Mouse (Mus musculus): ENCODE results near the gene Magi1. TPM values are rescaled to one million over a fixed set of nuclear protein-coding genes. Genes with fewer than 3 reads are reported as not detected.

The Magi1 gene
- total and polyA plus RNA-seq, 3 experiments = not detected

- no peaks in the 10 kb centered on the region for H3K9me3 ChIP-seq (replicated peaks; ENCODE audit: insufficient read depth, low read length)
- no peaks in the 10 kb centered on the region for H3K27me3 ChIP-seq (ENCODE audit: control insufficient read depth in 1 of 2, insufficient read depth in 2 of 2, low read length in 2 of 2)
- H3K27ac ChIP-seq (ENCODE audit: control insufficient read depth, low read depth, low read length) = no peak overlapping the region
- no peaks in the 10 kb centered on the region for H3K79me2 ChIP-seq (ENCODE audit: control insufficient read depth, insufficient read depth, low read length, poor library complexity)
- TF ChIP-seq TAL1 (IDR thresholded peaks at IDR 0.05; ENCODE audit: low read length) = no peak
- no peak for TF ChIP-seq RAD21 (IDR thresholded peaks at IDR 0.05; ENCODE audit: low read depth, low read length)
- TF ChIP-seq CTCF (IDR thresholded peaks at IDR 0.05 in 2 of 3, conservative IDR thresholded peaks at IDR 0.05 in 1 of 3; ENCODE audit: control insufficient read depth in 1 of 3, insufficient read depth in 1 of 3, low read depth in 2 of 3, low read length in 3 of 3, poor library complexity in 1 of 3, severe bottlenecking in 1 of 3) = no peak
- TF ChIP-seq MYB (IDR thresholded peaks at IDR 0.05; ENCODE audit: low read depth, low read length) = no peak
- no peak for TF ChIP-seq JUND (IDR thresholded peaks at IDR 0.05; ENCODE audit: low read depth, low read length)
- TF ChIP-seq ZNF384 (IDR thresholded peaks at IDR 0.05; ENCODE audit: low read depth, low read length) = no peak
- no peak for TF ChIP-seq MAZ (IDR thresholded peaks at IDR 0.05; ENCODE audit: low read depth, low read length)
- no peak for TF ChIP-seq NRF1 (IDR thresholded peaks at IDR 0.05; ENCODE audit: insufficient read depth, low read depth, low read length, poor library complexity, severe bottlenecking)
- TF ChIP-seq POLR2AphosphoS2 (IDR thresholded peaks at IDR 0.05; ENCODE audit: low read length) = no peak
- no peak for TF ChIP-seq CHD2 (IDR thresholded peaks at IDR 0.05; ENCODE audit: low read length)
- no peak for TF ChIP-seq ETS1 (IDR thresholded peaks at IDR 0.05; ENCODE audit: low read depth, low read length)
- no peak for TF ChIP-seq ZKSCAN1 (IDR thresholded peaks at IDR 0.05; ENCODE audit: low read depth, low read length)
- H3K9ac ChIP-seq (ENCODE audit: control insufficient read depth, low read depth, low read length, poor library complexity, severe bottlenecking) = no peak overlapping the region
- DNase-seq (ENCODE audit: low read depth, low spot score) = no peak
- H3K4me3 ChIP-seq (ENCODE audit: control insufficient read depth in 1 of 2, insufficient read depth in 1 of 2, low read depth in 2 of 2, low read length in 2 of 2) = no peak overlapping the region
- no peaks in the 10 kb centered on the region for H3K4me1 ChIP-seq (ENCODE audit: control insufficient read depth in 1 of 2, insufficient read depth in 2 of 2, low read length in 2 of 2)
- no peaks in the 10 kb centered on the region for H3K36me3 ChIP-seq (ENCODE audit: control insufficient read depth in 1 of 2, insufficient read depth in 2 of 2, low read length in 2 of 2)
Measured at GRCm38 (mm10) chr6:94312285-94312684, 28.6 kb upstream of the Magi1 start.

DNA sequence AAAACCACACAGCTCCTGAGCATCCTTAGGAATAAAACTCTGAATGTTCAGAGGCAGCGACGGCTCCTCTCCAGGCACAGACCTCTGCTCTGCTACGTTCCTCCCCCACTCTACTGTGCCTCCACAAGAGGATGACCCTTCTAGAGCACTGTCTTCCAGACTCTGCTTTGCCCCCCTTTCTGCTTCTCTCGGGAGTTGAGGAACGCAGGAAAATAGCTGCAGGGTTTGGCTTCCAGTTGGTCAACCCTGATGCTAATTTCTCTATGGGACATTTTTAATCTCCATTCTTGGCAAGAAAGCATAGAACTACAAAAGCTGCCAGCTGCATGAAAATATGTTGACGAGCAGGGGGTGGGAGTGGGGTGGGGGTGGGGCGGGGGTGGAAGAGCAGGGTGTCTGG, 24.8 kb upstream of the Magi1 start:
- H3K27me3 ChIP-seq (ENCODE audit: control insufficient read depth in 1 of 2, insufficient read depth in 2 of 2, low read length in 2 of 2) = no peaks in the 10 kb centered on the region
- H3K79me2 ChIP-seq (ENCODE audit: control insufficient read depth, insufficient read depth, low read length, poor library complexity) = no peaks in the 10 kb centered on the region
- H3K4me3 ChIP-seq (ENCODE audit: control insufficient read depth in 1 of 2, insufficient read depth in 1 of 2, low read depth in 2 of 2, low read length in 2 of 2) = no peak overlapping the region
- DNase-seq (ENCODE audit: low read depth, low spot score) = no peak
- no peaks in the 10 kb centered on the region for H3K36me3 ChIP-seq (ENCODE audit: control insufficient read depth in 1 of 2, insufficient read depth in 2 of 2, low read length in 2 of 2)
- TF ChIP-seq ZNF384 (IDR thresholded peaks at IDR 0.05; ENCODE audit: low read depth, low read length) = no peak
- no peak for TF ChIP-seq POLR2A (IDR thresholded peaks at IDR 0.05; ENCODE audit: control insufficient read depth in 1 of 2, insufficient read depth in 1 of 2, low read depth in 1 of 2, low read length in 2 of 2, poor library complexity in 1 of 2)
- no peak for TF ChIP-seq CTCF (IDR thresholded peaks at IDR 0.05 in 2 of 3, conservative IDR thresholded peaks at IDR 0.05 in 1 of 3; ENCODE audit: control insufficient read depth in 1 of 3, insufficient read depth in 1 of 3, low read depth in 2 of 3, low read length in 3 of 3, poor library complexity in 1 of 3, severe bottlenecking in 1 of 3)
- no peak for TF ChIP-seq POLR2AphosphoS5 (IDR thresholded peaks at IDR 0.05; ENCODE audit: borderline replicate concordance, low read depth, low read length)
- no peak for TF ChIP-seq CHD2 (IDR thresholded peaks at IDR 0.05; ENCODE audit: low read length)
- TF ChIP-seq ZMIZ1 (IDR thresholded peaks at IDR 0.05; ENCODE audit: low read depth, low read length) = no peak
- TF ChIP-seq TCF12 (IDR thresholded peaks at IDR 0.05; ENCODE audit: low read depth, low read length) = no peak
- H3K9me3 ChIP-seq (replicated peaks; ENCODE audit: insufficient read depth, low read length) = no peaks in the 10 kb centered on the region
- H3K9ac ChIP-seq (ENCODE audit: control insufficient read depth, low read depth, low read length, poor library complexity, severe bottlenecking) = no peak overlapping the region
- no peak overlapping the region for H3K27ac ChIP-seq (ENCODE audit: control insufficient read depth, low read depth, low read length)
- H3K4me1 ChIP-seq (ENCODE audit: control insufficient read depth in 1 of 2, insufficient read depth in 2 of 2, low read length in 2 of 2) = no peaks in the 10 kb centered on the region

All from MEL (cell line).